Mouse (Mus musculus): ENCODE results near the gene Bckdha. TPM values are rescaled to one million over a fixed set of nuclear protein-coding genes. Genes with fewer than 3 reads are reported as not detected.

Bckdha gene
- total and polyA plus RNA-seq, 3 experiments, result 27.0 to 33.1 TPM; not detected in 1

DNA sequence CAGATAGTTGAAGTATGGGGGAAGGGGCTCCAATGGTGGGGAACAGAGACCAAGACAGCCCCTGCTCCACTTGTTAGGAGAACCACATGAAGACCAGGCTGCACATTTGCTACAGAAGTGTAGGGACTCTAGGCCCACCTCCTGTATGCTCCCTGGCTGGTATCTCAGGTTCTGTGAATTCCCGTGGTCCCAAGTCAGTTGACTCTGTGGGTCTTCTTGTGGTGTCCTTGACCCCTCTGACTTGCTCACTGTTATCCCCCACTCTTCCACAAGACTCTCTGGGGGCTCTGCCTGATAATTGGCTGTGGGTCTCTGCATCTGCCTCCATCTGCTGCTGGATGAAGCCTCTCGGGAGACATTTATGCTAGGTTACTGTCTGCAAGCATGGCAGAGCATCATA, 67.6 kb downstream of the Bckdha start:
- no peak for DNase-seq (ENCODE audit: low read depth, low spot score)
- Histone ChIP-seq H3K27ac (ENCODE audit: control insufficient read depth, low read depth, low read length) (no peak overlapping the region), H3K27me3 (ENCODE audit: control insufficient read depth in 1 of 2, insufficient read depth in 2 of 2, low read length in 2 of 2) (no peaks in the 10 kb centered on the region), H3K9me3 (replicated peaks; ENCODE audit: insufficient read depth, low read length) (no peaks in the 10 kb centered on the region), H3K36me3 (ENCODE audit: control insufficient read depth in 1 of 2, insufficient read depth in 2 of 2, low read length in 2 of 2) (peaks cover 0 to 10% of the 10 kb centered on the region in 2 experiments; a peak in 2 of 4 replicates), H3K4me1 (ENCODE audit: control insufficient read depth in 1 of 2, insufficient read depth in 2 of 2, low read length in 2 of 2) (peaks cover 2 to 12% of the 10 kb centered on the region in 2 experiments; a peak in 3 of 4 replicates), H3K9ac (ENCODE audit: control insufficient read depth, low read depth, low read length, poor library complexity, severe bottlenecking) (no peak overlapping the region), H3K4me3 (ENCODE audit: control insufficient read depth in 1 of 2, insufficient read depth in 1 of 2, low read depth in 2 of 2, low read length in 2 of 2) (no peak overlapping the region), H3K79me2 (ENCODE audit: control insufficient read depth, insufficient read depth, low read length, poor library complexity) (no peaks in the 10 kb centered on the region)
- TF ChIP-seq POLR2AphosphoS2 (IDR thresholded peaks at IDR 0.05; ENCODE audit: low read length) (no peak), ZC3H11A (IDR thresholded peaks at IDR 0.05; ENCODE audit: low read depth, low read length) (no peak)

DNA sequence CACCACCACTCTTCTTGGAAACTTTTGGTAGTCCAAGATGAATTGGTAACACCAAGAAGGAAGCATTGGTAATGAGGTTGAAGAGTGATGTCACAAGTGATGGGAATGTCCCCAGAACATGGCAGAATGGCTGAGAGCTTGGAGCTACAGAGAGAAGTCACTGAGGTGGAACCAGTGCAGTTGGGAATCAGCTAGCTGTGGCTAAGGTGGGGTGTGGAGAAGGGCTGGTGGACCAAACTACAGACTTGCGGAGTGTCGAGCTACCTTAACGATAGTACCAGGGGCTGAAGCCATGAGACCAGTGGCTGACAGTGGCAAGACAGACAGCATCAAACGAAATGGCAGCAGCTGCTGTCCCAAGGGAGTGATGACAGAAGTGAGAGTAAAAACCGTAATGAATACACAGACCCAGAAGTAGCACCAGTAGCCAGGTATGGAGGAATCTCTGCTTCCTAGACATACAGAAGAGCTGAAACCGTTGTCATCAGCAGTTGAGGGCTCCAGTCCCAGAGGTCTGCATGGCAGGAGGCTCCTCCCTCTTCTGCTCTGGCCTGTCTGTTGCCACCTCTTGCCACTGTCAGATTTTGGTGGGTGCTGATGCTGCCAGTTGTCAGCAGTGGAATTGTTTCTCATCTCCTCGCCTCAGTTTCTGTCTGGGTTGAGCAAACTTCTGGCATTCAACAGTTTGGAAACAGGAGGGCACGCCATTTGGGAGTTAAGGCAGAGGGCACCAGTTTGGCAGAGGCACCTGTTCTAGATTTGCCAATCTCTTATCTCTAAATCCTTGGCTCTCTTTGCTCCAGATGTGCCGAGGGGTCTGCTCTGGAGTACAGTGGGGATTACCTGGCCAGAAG, 73.2 kb downstream of the Bckdha start:
- no peak for TF ChIP-seq TBP (IDR thresholded peaks at IDR 0.05; ENCODE audit: low read depth, low read length)
- TF ChIP-seq E2F4 (IDR thresholded peaks at IDR 0.05; ENCODE audit: borderline replicate concordance, low read depth, low read length), result no peak
- TF ChIP-seq CTCF (IDR thresholded peaks at IDR 0.05 in 2 of 3, conservative IDR thresholded peaks at IDR 0.05 in 1 of 3; ENCODE audit: control insufficient read depth in 1 of 3, insufficient read depth in 1 of 3, low read depth in 2 of 3, low read length in 3 of 3, poor library complexity in 1 of 3, severe bottlenecking in 1 of 3), result no peak
- no peak for TF ChIP-seq EP300 (IDR thresholded peaks at IDR 0.05; ENCODE audit: low read depth in 1 of 2, low read length in 2 of 2)
- TF ChIP-seq BHLHE40 (IDR thresholded peaks at IDR 0.05; ENCODE audit: borderline replicate concordance, low read depth, low read length), result no peak
- no peak for TF ChIP-seq SIN3A (IDR thresholded peaks at IDR 0.05; ENCODE audit: low read length)
- no peak for TF ChIP-seq MYB (IDR thresholded peaks at IDR 0.05; ENCODE audit: low read depth, low read length)
- TF ChIP-seq RCOR1 (IDR thresholded peaks at IDR 0.05; ENCODE audit: low read depth, low read length), result no peak
- TF ChIP-seq JUND (IDR thresholded peaks at IDR 0.05; ENCODE audit: low read depth, low read length), result no peak
- TF ChIP-seq POLR2AphosphoS2 (IDR thresholded peaks at IDR 0.05; ENCODE audit: low read length), result no peak
- TF ChIP-seq RAD21 (IDR thresholded peaks at IDR 0.05; ENCODE audit: low read depth, low read length), result no peak
- TF ChIP-seq MEF2A (IDR thresholded peaks at IDR 0.05; ENCODE audit: extremely low read depth, insufficient replicate concordance, low read depth, low read length, poor library complexity, severe bottlenecking), result no peak
- H3K79me2 ChIP-seq (ENCODE audit: control insufficient read depth, insufficient read depth, low read length, poor library complexity), result no peaks in the 10 kb centered on the region
- H3K9me3 ChIP-seq (replicated peaks; ENCODE audit: insufficient read depth, low read length), result no peaks in the 10 kb centered on the region
- DNase-seq (ENCODE audit: low read depth, low spot score), result no peak
- no peak overlapping the region for H3K27ac ChIP-seq (ENCODE audit: control insufficient read depth, low read depth, low read length)
- H3K4me3 ChIP-seq (ENCODE audit: control insufficient read depth in 1 of 2, insufficient read depth in 1 of 2, low read depth in 2 of 2, low read length in 2 of 2), result no peak overlapping the region
- no peaks in the 10 kb centered on the region for H3K27me3 ChIP-seq (ENCODE audit: control insufficient read depth in 1 of 2, insufficient read depth in 2 of 2, low read length in 2 of 2)
- H3K4me1 ChIP-seq (ENCODE audit: control insufficient read depth in 1 of 2, insufficient read depth in 2 of 2, low read length in 2 of 2), result no peaks in the 10 kb centered on the region
- no peaks in the 10 kb centered on the region for H3K36me3 ChIP-seq (ENCODE audit: control insufficient read depth in 1 of 2, insufficient read depth in 2 of 2, low read length in 2 of 2)
- H3K9ac ChIP-seq (ENCODE audit: control insufficient read depth, low read depth, low read length, poor library complexity, severe bottlenecking), result no peak overlapping the region

DNA sequence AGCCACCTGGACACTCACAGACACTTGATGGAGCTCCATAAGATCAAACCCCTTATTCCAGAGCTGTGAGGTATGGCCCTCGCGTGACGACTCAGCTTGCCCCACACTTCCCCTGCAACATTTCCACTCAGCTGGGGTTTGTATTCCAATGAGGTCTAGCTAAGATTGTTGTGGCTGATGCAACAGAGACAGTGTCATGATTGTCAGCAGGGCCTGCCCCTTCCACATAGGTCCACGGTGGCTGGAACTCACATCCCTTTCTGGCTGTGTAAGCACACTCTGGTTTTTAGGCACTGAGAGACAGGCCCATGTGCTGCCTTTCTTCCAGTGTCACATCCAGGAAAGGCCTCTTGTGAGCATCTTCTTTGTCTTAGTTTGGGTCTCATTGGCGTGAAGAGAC, 74.1 kb downstream of the Bckdha start:
- no peaks in the 10 kb centered on the region for H3K27me3 ChIP-seq (ENCODE audit: control insufficient read depth in 1 of 2, insufficient read depth in 2 of 2, low read length in 2 of 2)
- no peak for DNase-seq (ENCODE audit: low read depth, low spot score)
- no peaks in the 10 kb centered on the region for H3K4me1 ChIP-seq (ENCODE audit: control insufficient read depth in 1 of 2, insufficient read depth in 2 of 2, low read length in 2 of 2)
- no peaks in the 10 kb centered on the region for H3K9me3 ChIP-seq (replicated peaks; ENCODE audit: insufficient read depth, low read length)
- no peak overlapping the region for H3K4me3 ChIP-seq (ENCODE audit: control insufficient read depth in 1 of 2, insufficient read depth in 1 of 2, low read depth in 2 of 2, low read length in 2 of 2)
- H3K27ac ChIP-seq (ENCODE audit: control insufficient read depth, low read depth, low read length), result no peak overlapping the region
- H3K79me2 ChIP-seq (ENCODE audit: control insufficient read depth, insufficient read depth, low read length, poor library complexity), result no peaks in the 10 kb centered on the region
- H3K9ac ChIP-seq (ENCODE audit: control insufficient read depth, low read depth, low read length, poor library complexity, severe bottlenecking), result no peak overlapping the region
- H3K36me3 ChIP-seq (ENCODE audit: control insufficient read depth in 1 of 2, insufficient read depth in 2 of 2, low read length in 2 of 2), result no peaks in the 10 kb centered on the region
- TF ChIP-seq HCFC1 (IDR thresholded peaks at IDR 0.05; ENCODE audit: low read depth, low read length), result no peak

All from MEL (cell line).